Mouse (Mus musculus) heart, embryonic 15.5 days (tissue): ENCODE results near the gene Mtnr1a. TPM values are rescaled to one million over a fixed set of nuclear protein-coding genes. Genes with fewer than 3 reads are reported as not detected.

Experiments used
- ATAC-seq: fragments of 200-750 bp; cut with Nextera tagmentation; replicated peaks from 2 replicates; pipeline ENCODE4 v1.8.0; 2017; ENCODE audit warnings: low read depth, moderate TSS enrichment; ENCODE audit not compliant: insufficient number of reproducible peaks, insufficient read depth, low FRiP score
- H3K27ac ChIP-seq: fragments of 300-500 bp; sonication (generic); 2 replicates; pipeline ENCODE4 v1.5.1; 2015; ENCODE audit warnings: mild to moderate bottlenecking, inconsistent platforms
- H3K27me3 ChIP-seq: fragments of 300-500 bp; sonication (generic); 2 replicates; pipeline ENCODE4 v1.6.1; 2015; ENCODE audit warnings: inconsistent platforms
- H3K36me3 ChIP-seq: fragments of 300-500 bp; sonication (generic); 2 replicates; pipeline ENCODE4 v1.6.1; 2015; ENCODE audit warnings: mild to moderate bottlenecking, inconsistent platforms
- H3K4me1 ChIP-seq: fragments of 300-500 bp; sonication (generic); replicated peaks from 2 replicates; pipeline ENCODE4 v1.6.1; 2015; ENCODE audit warnings: inconsistent platforms
- H3K4me2 ChIP-seq: fragments of 300-500 bp; sonication (generic); 2 replicates; pipeline ENCODE4 v1.6.1; 2015; ENCODE audit warnings: inconsistent platforms, mild to moderate bottlenecking, moderate library complexity
- H3K4me3 ChIP-seq: fragments of 300-500 bp; sonication (generic); 2 replicates; pipeline ENCODE4 v1.5.1; 2015; ENCODE audit warnings: mild to moderate bottlenecking, inconsistent platforms
- H3K9ac ChIP-seq: fragments of 300-500 bp; sonication (generic); 2 replicates; pipeline ENCODE4 v1.6.1; 2015; ENCODE audit warnings: mild to moderate bottlenecking, inconsistent platforms
- H3K9me3 ChIP-seq: fragments of 300-500 bp; sonication (generic); replicated peaks from 2 replicates; pipeline ENCODE4 v1.6.1; 2016; ENCODE audit warnings: inconsistent platforms
- WGBS: fragments of 180-500 bp; shearing (Covaris S2); methylation state at CpG from one replicate; pipeline ENCODE4 v1.1.7; 2015; ENCODE audit warnings: mixed read lengths; 5-methylcytosine and 5-hydroxymethylcytosine counted together
- polyA plus RNA-seq: library from polyadenylated mRNA; unstranded; fragments of >200 nt; fragmentation: Nextera tagmentation; extraction: Ambion mirVana; gene quantifications from 2 replicates; pipeline ENCODE4 v1.2.1, GENCODE M21; 2015

Gene Mtnr1a
- polyA plus RNA-seq, result not detected in 2 replicates

GRCm38 (mm10) chr8:45068759-45069386, at the start of gene Mtnr1a:
Gene Mtnr1a (plus strand): TSS chr8:45069137.
- H3K9ac ChIP-seq, result no peak within 1 kb of the TSS
- peak within 1 kb of the TSS; percentile 73 for H3K4me2 ChIP-seq
- H3K36me3 ChIP-seq, result no peaks in the 10 kb centered on the region
- H3K9me3 ChIP-seq, result no peaks in the 10 kb centered on the region
- peaks cover 9% of the 10 kb centered on the region for H3K27me3 ChIP-seq
- 9% methylated on average over 29 of the region's 29 CpGs for WGBS
- peak within 1 kb of the TSS; percentile 35 for H3K4me3 ChIP-seq
- no peak within 1 kb of the TSS for H3K27ac ChIP-seq
- ATAC-seq, result peak; percentile 89
- peaks cover 4% of the 10 kb centered on the region; the same call in 1 of the 2 replicates for H3K4me1 ChIP-seq

- ATAC-seq, result no peak
- Histone ChIP-seq H3K27ac (no peak overlapping the region), H3K9ac (no peak overlapping the region), H3K4me1 (0 out of 2 replicates have a peak, but pooled peaks cover 6% of the 10 kb centered on the region), H3K27me3 (no peaks in the 10 kb centered on the region), H3K4me2 (no peak overlapping the region), H3K9me3 (no peaks in the 10 kb centered on the region), H3K36me3 (peaks cover 37% of the 10 kb centered on the region), H3K4me3 (no peak overlapping the region)
- WGBS, result 62% methylated on average over 5 of the region's 5 CpGs
Measured at GRCm38 (mm10) chr8:45019241-45019640, 49.7 kb upstream of the Mtnr1a start.

GRCm38 (mm10) chr8:45021171-45021570, 47.8 kb upstream of the Mtnr1a start:
- Histone ChIP-seq H3K4me1 (0 out of 2 replicates have a peak, but pooled peaks cover 6% of the 10 kb centered on the region), H3K36me3 (peaks cover 45% of the 10 kb centered on the region), H3K27me3 (no peaks in the 10 kb centered on the region), H3K9ac (no peak overlapping the region), H3K27ac (0 out of 2 replicates have a peak overlapping the region, but pooled peaks have one; percentile 5), H3K9me3 (no peaks in the 10 kb centered on the region), H3K4me2 (no peak overlapping the region), H3K4me3 (no peak overlapping the region)
- no peak for ATAC-seq
- 79% methylated on average over 5 of the region's 5 CpGs for WGBS

- 65% methylated on average over 21 of the region's 21 CpGs for WGBS
- Histone ChIP-seq H3K4me3 (no peak overlapping the region), H3K4me2 (no peak overlapping the region), H3K9me3 (no peaks in the 10 kb centered on the region), H3K4me1 (0 out of 2 replicates have a peak, but pooled peaks cover 6% of the 10 kb centered on the region), H3K9ac (no peak overlapping the region), H3K27ac (peak overlapping the region; percentile 15; the same call in 1 of the 2 replicates), H3K27me3 (no peaks in the 10 kb centered on the region), H3K36me3 (peaks cover 51% of the 10 kb centered on the region)
- no peak for ATAC-seq
Measured at GRCm38 (mm10) chr8:45021911-45022665, 46.8 kb upstream of the Mtnr1a start.

GRCm38 (mm10) chr8:45028081-45028497, 40.8 kb upstream of the Mtnr1a start:
- no peaks in the 10 kb centered on the region for H3K27me3 ChIP-seq
- H3K4me2 ChIP-seq, result no peak overlapping the region
- H3K27ac ChIP-seq, result no peak overlapping the region
- no peak for ATAC-seq
- 77% methylated on average over 6 of the region's 6 CpGs for WGBS
- H3K36me3 ChIP-seq, result peaks cover 85% of the 10 kb centered on the region
- no peaks in the 10 kb centered on the region for H3K4me1 ChIP-seq
- no peak overlapping the region for H3K9ac ChIP-seq
- H3K9me3 ChIP-seq, result no peaks in the 10 kb centered on the region
- H3K4me3 ChIP-seq, result no peak overlapping the region

- H3K4me3 ChIP-seq, result no peak overlapping the region
- no peaks in the 10 kb centered on the region for H3K9me3 ChIP-seq
- no peak for ATAC-seq
- H3K4me2 ChIP-seq, result no peak overlapping the region
- H3K9ac ChIP-seq, result no peak overlapping the region
- H3K27me3 ChIP-seq, result no peaks in the 10 kb centered on the region
- H3K36me3 ChIP-seq, result peaks cover 95% of the 10 kb centered on the region
- H3K27ac ChIP-seq, result no peak overlapping the region
- no peaks in the 10 kb centered on the region for H3K4me1 ChIP-seq
- 82% methylated on average over 15 of the region's 15 CpGs for WGBS
Measured at GRCm38 (mm10) chr8:45038350-45038749, 30.6 kb upstream of the Mtnr1a start.

GRCm38 (mm10) chr8:45044160-45044559, 24.8 kb upstream of the Mtnr1a start:
- H3K9me3 ChIP-seq, result no peaks in the 10 kb centered on the region
- H3K4me1 ChIP-seq, result no peaks in the 10 kb centered on the region
- no peak overlapping the region for H3K4me3 ChIP-seq
- no peak overlapping the region for H3K27ac ChIP-seq
- WGBS, result 92% methylated on average over 26 of the region's 26 CpGs
- H3K36me3 ChIP-seq, result peaks cover 80% of the 10 kb centered on the region
- H3K4me2 ChIP-seq, result no peak overlapping the region
- no peak for ATAC-seq
- no peaks in the 10 kb centered on the region for H3K27me3 ChIP-seq
- H3K9ac ChIP-seq, result no peak overlapping the region

- Histone ChIP-seq H3K36me3 (peaks cover 53% of the 10 kb centered on the region; the same call in 1 of the 2 replicates), H3K27me3 (no peaks in the 10 kb centered on the region), H3K4me1 (no peaks in the 10 kb centered on the region), H3K27ac (no peak overlapping the region), H3K4me2 (no peak overlapping the region), H3K9me3 (no peaks in the 10 kb centered on the region), H3K9ac (no peak overlapping the region), H3K4me3 (no peak overlapping the region)
- ATAC-seq, result no peak
- WGBS, result 71% methylated on average over 8 of the region's 8 CpGs
Measured at GRCm38 (mm10) chr8:45050451-45050850, 18.5 kb upstream of the Mtnr1a start.

GRCm38 (mm10) chr8:45051236-45051635, 17.7 kb upstream of the Mtnr1a start:
- no peak overlapping the region for H3K4me3 ChIP-seq
- no peak overlapping the region for H3K4me2 ChIP-seq
- no peaks in the 10 kb centered on the region for H3K9me3 ChIP-seq
- H3K36me3 ChIP-seq, result peaks cover 49% of the 10 kb centered on the region; the same call in 1 of the 2 replicates
- no peaks in the 10 kb centered on the region for H3K4me1 ChIP-seq
- no peaks in the 10 kb centered on the region for H3K27me3 ChIP-seq
- no peak overlapping the region for H3K9ac ChIP-seq
- no peak overlapping the region for H3K27ac ChIP-seq
- no peak for ATAC-seq
- 91% methylated on average over 30 of the region's 30 CpGs for WGBS

- H3K4me3 ChIP-seq, result no peak overlapping the region
- no peak for ATAC-seq
- no peak overlapping the region for H3K27ac ChIP-seq
- no peaks in the 10 kb centered on the region for H3K4me1 ChIP-seq
- no peak overlapping the region for H3K9ac ChIP-seq
- H3K27me3 ChIP-seq, result no peaks in the 10 kb centered on the region
- no peaks in the 10 kb centered on the region for H3K9me3 ChIP-seq
- peaks cover 46% of the 10 kb centered on the region; the same call in 1 of the 2 replicates for H3K36me3 ChIP-seq
- 61% methylated on average over 1 of the region's 1 CpGs for WGBS
- no peak overlapping the region for H3K4me2 ChIP-seq
Measured at GRCm38 (mm10) chr8:45052205-45052604, 16.7 kb upstream of the Mtnr1a start.

- ATAC-seq, result no peak
- 82% methylated on average over 9 of the region's 9 CpGs for WGBS
Measured at GRCm38 (mm10) chr8:45052618-45053017, 16.3 kb upstream of the Mtnr1a start.

More at GRCm38 (mm10) chr8:45052618-45053017, 16.3 kb upstream of the Mtnr1a start:
- Histone ChIP-seq H3K9me3 (no peaks in the 10 kb centered on the region), H3K4me2 (no peak overlapping the region), H3K4me1 (no peaks in the 10 kb centered on the region), H3K9ac (no peak overlapping the region), H3K27me3 (no peaks in the 10 kb centered on the region), H3K4me3 (no peak overlapping the region), H3K27ac (no peak overlapping the region), H3K36me3 (peaks cover 42% of the 10 kb centered on the region; the same call in 1 of the 2 replicates)
